Comparison of ENCODE assay signal across 27 mouse cellular contexts in genomic region chr3:104069395-104069794, GRCm38 (mm10).
DNase-seq lines count a peak whose midpoint lies in the region; ATAC-seq and TF ChIP-seq lines count a peak whose summit lies in the region.
"Had no signal": no experiment of that assay in that cellular context is flagged by ENCODE, and none has a peak within 500 bp of the region (broad histone marks: within the 10 kb centered on the region; RNA-seq: fewer than 3 reads in every experiment).

No protein-coding gene starts in this region.

- H3K27me3 ChIP-seq in liver, embryonic 11.5 days (replicated peaks; ENCODE audit: control insufficient read depth, insufficient read depth, low read length): no peaks in the 10 kb centered on the region
- no peaks in the 10 kb centered on the region for H3K27me3 ChIP-seq in liver, embryonic 13.5 days
- no peaks in the 10 kb centered on the region for H3K27me3 ChIP-seq in liver, postnatal 0 days (ENCODE audit: insufficient read depth, low read length)
- H3K27me3 ChIP-seq in intestine, embryonic 16.5 days (replicated peaks; ENCODE audit: control insufficient read depth, insufficient read depth, low read length): no peaks in the 10 kb centered on the region
- H3K27me3 ChIP-seq in midbrain, embryonic 11.5 days (ENCODE audit: control insufficient read depth, insufficient read depth, low read length): no peaks in the 10 kb centered on the region
- no peaks in the 10 kb centered on the region for H3K27me3 ChIP-seq in forebrain, embryonic 10.5 days (ENCODE audit: poor library complexity, severe bottlenecking)
- H3K27me3 ChIP-seq: embryonic facial prominence, embryonic 12.5 days; embryonic facial prominence, embryonic 15.5 days; forebrain, embryonic 12.5 days; forebrain, embryonic 15.5 days; heart, embryonic 12.5 days; heart, embryonic 15.5 days; hindbrain, embryonic 13.5 days; Patski had no signal

- H3K27ac ChIP-seq in liver, embryonic 11.5 days (ENCODE audit: low read depth, low read length): no peak overlapping the region
- no peak overlapping the region for H3K27ac ChIP-seq in liver, embryonic 13.5 days
- H3K27ac ChIP-seq in liver, postnatal 0 days (ENCODE audit: low read depth): no peak overlapping the region
- H3K27ac ChIP-seq in intestine, embryonic 16.5 days (ENCODE audit: low read length): no peak overlapping the region
- no peak overlapping the region for H3K27ac ChIP-seq in midbrain, embryonic 11.5 days (ENCODE audit: low read depth, low read length)
- no peak overlapping the region for H3K27ac ChIP-seq in forebrain, embryonic 10.5 days
- H3K27ac ChIP-seq: embryonic facial prominence, embryonic 12.5 days; embryonic facial prominence, embryonic 15.5 days; forebrain, embryonic 12.5 days; forebrain, embryonic 15.5 days; heart, embryonic 15.5 days; hindbrain, embryonic 10.5 days; hindbrain, embryonic 13.5 days had no signal

- no peak overlapping the region for H3K9ac ChIP-seq in liver, embryonic 11.5 days (ENCODE audit: low read depth, low read length)
- no peak overlapping the region for H3K9ac ChIP-seq in liver, embryonic 13.5 days
- H3K9ac ChIP-seq in liver, postnatal 0 days (replicated peaks): no peak overlapping the region
- H3K9ac ChIP-seq in intestine, embryonic 16.5 days (ENCODE audit: low read depth, low read length): no peak overlapping the region
- no peak overlapping the region for H3K9ac ChIP-seq in midbrain, embryonic 11.5 days (ENCODE audit: low read length)
- H3K9ac ChIP-seq: embryonic facial prominence, embryonic 12.5 days; embryonic facial prominence, embryonic 15.5 days; forebrain, embryonic 12.5 days; forebrain, embryonic 15.5 days; heart, embryonic 12.5 days; heart, embryonic 15.5 days; hindbrain, embryonic 13.5 days had no signal

- H3K4me3 ChIP-seq in liver, embryonic 11.5 days (ENCODE audit: low read depth, low read length): no peak overlapping the region
- H3K4me3 ChIP-seq in liver, embryonic 13.5 days (replicated peaks): no peak overlapping the region
- H3K4me3 ChIP-seq in liver, postnatal 0 days (ENCODE audit: low read depth, low read length): no peak overlapping the region
- no peak overlapping the region for H3K4me3 ChIP-seq in intestine, embryonic 16.5 days (ENCODE audit: low read length)
- H3K4me3 ChIP-seq in midbrain, embryonic 11.5 days (ENCODE audit: low read depth, low read length): no peak overlapping the region
- H3K4me3 ChIP-seq in forebrain, embryonic 10.5 days: no peak overlapping the region
- H3K4me3 ChIP-seq: embryonic facial prominence, embryonic 12.5 days; embryonic facial prominence, embryonic 15.5 days; forebrain, embryonic 12.5 days; forebrain, embryonic 15.5 days; heart, embryonic 12.5 days; heart, embryonic 15.5 days; hindbrain, embryonic 10.5 days; hindbrain, embryonic 13.5 days had no signal

- TF ChIP-seq CTCF in liver, postnatal 0 days (IDR thresholded peaks at IDR 0.05; ENCODE audit: low read depth): no peak

- 0 out of 2 replicates have a peak, but pooled peaks cover 6% of the 10 kb centered on the region for H3K4me1 ChIP-seq in liver, embryonic 11.5 days (replicated peaks; ENCODE audit: control insufficient read depth, insufficient read depth, low read length)
- H3K4me1 ChIP-seq in liver, embryonic 13.5 days (replicated peaks): peaks cover 11% of the 10 kb centered on the region
- no peaks in the 10 kb centered on the region for H3K4me1 ChIP-seq in liver, postnatal 0 days (ENCODE audit: insufficient read depth)
- no peaks in the 10 kb centered on the region for H3K4me1 ChIP-seq in intestine, embryonic 16.5 days (ENCODE audit: control insufficient read depth, insufficient read depth, low read length)
- no peaks in the 10 kb centered on the region for H3K4me1 ChIP-seq in midbrain, embryonic 11.5 days (ENCODE audit: control insufficient read depth, insufficient read depth, low read length)
- no peaks in the 10 kb centered on the region for H3K4me1 ChIP-seq in forebrain, embryonic 10.5 days
- H3K4me1 ChIP-seq: embryonic facial prominence, embryonic 12.5 days; embryonic facial prominence, embryonic 15.5 days; forebrain, embryonic 12.5 days; forebrain, embryonic 15.5 days; heart, embryonic 15.5 days; hindbrain, embryonic 10.5 days; hindbrain, embryonic 13.5 days had no signal

- ATAC-seq in liver, embryonic 11.5 days (replicated peaks; ENCODE audit: low FRiP score): peak; percentile 70
- peak; percentile 53; the same call in 1 of the 2 replicates for ATAC-seq in liver, embryonic 13.5 days (ENCODE audit: low read depth)
- peak; percentile 21; the same call in 1 of the 2 replicates for ATAC-seq in liver, postnatal 0 days
- no peak for ATAC-seq in intestine, embryonic 16.5 days
- ATAC-seq in midbrain, embryonic 11.5 days (ENCODE audit: low FRiP score): no peak
- ATAC-seq: forebrain, embryonic 15.5 days; hindbrain, embryonic 16.5 days; Patski had no signal

- peak; percentile 93 for TF ChIP-seq EP300 in liver, postnatal 0 days (IDR thresholded peaks at IDR 0.05; ENCODE audit: low read depth)

- no peak overlapping the region for H3K4me2 ChIP-seq in liver, embryonic 11.5 days
- no peak overlapping the region for H3K4me2 ChIP-seq in liver, embryonic 13.5 days
- H3K4me2 ChIP-seq in liver, postnatal 0 days (ENCODE audit: low read depth, low read length): no peak overlapping the region
- no peak overlapping the region for H3K4me2 ChIP-seq in intestine, embryonic 16.5 days (ENCODE audit: low read depth, low read length)
- no peak overlapping the region for H3K4me2 ChIP-seq in midbrain, embryonic 11.5 days
- H3K4me2 ChIP-seq: embryonic facial prominence, embryonic 12.5 days; embryonic facial prominence, embryonic 15.5 days; forebrain, embryonic 12.5 days; forebrain, embryonic 15.5 days; heart, embryonic 12.5 days; heart, embryonic 15.5 days; hindbrain, embryonic 13.5 days had no signal

- no peaks in the 10 kb centered on the region for H3K36me3 ChIP-seq in liver, embryonic 11.5 days (ENCODE audit: control insufficient read depth, insufficient read depth, low read length)
- peaks cover 4% of the 10 kb centered on the region; the same call in 1 of the 2 replicates for H3K36me3 ChIP-seq in liver, embryonic 13.5 days
- no peaks in the 10 kb centered on the region for H3K36me3 ChIP-seq in liver, postnatal 0 days (replicated peaks; ENCODE audit: insufficient read depth, low read length)
- no peaks in the 10 kb centered on the region for H3K36me3 ChIP-seq in intestine, embryonic 16.5 days (ENCODE audit: control insufficient read depth, insufficient read depth, low read length)
- no peaks in the 10 kb centered on the region for H3K36me3 ChIP-seq in midbrain, embryonic 11.5 days (ENCODE audit: control insufficient read depth, insufficient read depth, low read length)
- no peaks in the 10 kb centered on the region for H3K36me3 ChIP-seq in forebrain, embryonic 10.5 days (replicated peaks)
- H3K36me3 ChIP-seq: embryonic facial prominence, embryonic 12.5 days; embryonic facial prominence, embryonic 15.5 days; forebrain, embryonic 12.5 days; forebrain, embryonic 15.5 days; hindbrain, embryonic 10.5 days; hindbrain, embryonic 13.5 days had no signal

- DNase-seq in liver, embryonic 11.5 days (ENCODE audit: low spot score): no peak
- DNase-seq in liver: no peak
- no peak for DNase-seq in liver, embryonic 13.5 days
- DNase-seq in liver, postnatal 0 days: no peak
- no peak for DNase-seq in urinary bladder, postnatal 14 days (ENCODE audit: low spot score)
- DNase-seq in midbrain, embryonic 11.5 days (ENCODE audit: low spot score, missing footprints): no peak
- DNase-seq in forebrain, embryonic 10.5 days (ENCODE audit: extremely low spot score, low spot score): no peak
- DNase-seq: adrenal gland, adult 2 months; adrenal gland, postnatal 14 days; cerebellum, adult 18-20 months; cerebellum, adult 9-10 months; cerebellum, postnatal 14 days; gastrocnemius, postnatal 25 days; heart, adult 18-20 months; heart, postnatal 10 days; heart, postnatal 36 days had no signal

- H3K9me3 ChIP-seq in liver, embryonic 11.5 days (ENCODE audit: control insufficient read depth, low read length): no peaks in the 10 kb centered on the region
- no peaks in the 10 kb centered on the region for H3K9me3 ChIP-seq in liver, embryonic 13.5 days (replicated peaks)
- no peaks in the 10 kb centered on the region for H3K9me3 ChIP-seq in liver, postnatal 0 days (ENCODE audit: low read length)
- H3K9me3 ChIP-seq in intestine, embryonic 16.5 days (ENCODE audit: control insufficient read depth, low read length): no peaks in the 10 kb centered on the region
- H3K9me3 ChIP-seq in midbrain, embryonic 11.5 days (ENCODE audit: control insufficient read depth, low read length): no peaks in the 10 kb centered on the region
- no peaks in the 10 kb centered on the region for H3K9me3 ChIP-seq in forebrain, embryonic 10.5 days
- H3K9me3 ChIP-seq: embryonic facial prominence, embryonic 12.5 days; embryonic facial prominence, embryonic 15.5 days; forebrain, embryonic 12.5 days; forebrain, embryonic 15.5 days; heart, embryonic 12.5 days; heart, embryonic 15.5 days; hindbrain, embryonic 10.5 days; hindbrain, embryonic 13.5 days had no signal

Comparison
In these comparisons a context has a peak if more than half of its experiments do, and no peak if none do; other contexts are left out.
1. ATAC-seq: peak in liver, embryonic 11.5 days (single experiment), liver, embryonic 13.5 days (single experiment) and liver, postnatal 0 days (single experiment); none in intestine, embryonic 16.5 days (single experiment) and midbrain, embryonic 11.5 days (single experiment).